Mouse (Mus musculus) embryo, embryonic 10 days (tissue): ENCODE data around the gene Atp8b4.

Source experiments
- DNase-seq: peaks from one replicate; pipeline ENCODE4 v3.0.0-alpha.2; 2015; ENCODE audit warnings: low spot score

Atp8b4 gene

GRCm38 (mm10) chr2:126432481-126433066, 67.9 kb downstream of the Atp8b4 start:
- DNase-seq = no peak

GRCm38 (mm10) chr2:126429282-126429681, 71.2 kb downstream of the Atp8b4 start:
- peak; percentile 86 for DNase-seq

- DNase-seq = no peak
Measured at GRCm38 (mm10) chr2:126425223-126425622, 75.3 kb downstream of the Atp8b4 start.

DNA sequence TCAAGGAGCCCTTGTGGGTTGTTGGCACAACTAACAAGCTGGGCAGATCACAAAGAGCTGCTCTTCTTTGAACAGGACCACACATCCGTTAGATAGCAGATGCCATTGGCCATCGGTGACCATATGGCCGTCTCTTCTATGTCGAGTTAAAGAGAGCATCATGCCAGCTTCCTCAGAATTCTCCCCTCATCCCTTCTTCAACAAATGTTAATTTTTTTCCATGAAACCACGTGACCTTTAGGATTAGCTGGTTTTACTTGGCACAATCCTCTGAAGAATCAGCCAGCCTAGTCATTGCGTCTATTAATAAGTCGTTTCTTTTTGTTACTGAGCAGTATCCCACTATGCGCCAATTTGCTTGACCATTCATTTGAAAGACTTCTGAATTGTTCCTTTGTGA, 75.8 kb downstream of the Atp8b4 start:
- no peak for DNase-seq

GRCm38 (mm10) chr2:126420901-126421300, 79.6 kb downstream of the Atp8b4 start:
- DNase-seq = no peak

DNA sequence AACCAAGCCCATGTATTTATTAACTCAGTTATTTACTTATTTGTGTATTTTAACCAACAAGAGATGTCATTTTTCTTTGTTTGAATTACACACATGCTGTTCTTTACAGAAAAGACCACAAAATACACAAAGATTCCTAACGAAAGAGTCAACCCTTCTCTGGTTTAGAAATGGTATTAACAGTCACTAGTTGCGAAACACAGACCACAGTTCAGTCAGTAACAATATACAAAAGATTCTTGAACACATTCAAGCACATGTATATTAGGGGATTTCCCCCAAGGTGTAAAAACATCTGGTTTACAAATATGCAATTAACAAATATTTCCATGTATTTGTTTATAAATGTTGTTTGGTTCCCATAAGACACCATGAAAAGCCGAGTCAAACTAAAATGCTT, 81.6 kb downstream of the Atp8b4 start:
- no peak for DNase-seq

DNA sequence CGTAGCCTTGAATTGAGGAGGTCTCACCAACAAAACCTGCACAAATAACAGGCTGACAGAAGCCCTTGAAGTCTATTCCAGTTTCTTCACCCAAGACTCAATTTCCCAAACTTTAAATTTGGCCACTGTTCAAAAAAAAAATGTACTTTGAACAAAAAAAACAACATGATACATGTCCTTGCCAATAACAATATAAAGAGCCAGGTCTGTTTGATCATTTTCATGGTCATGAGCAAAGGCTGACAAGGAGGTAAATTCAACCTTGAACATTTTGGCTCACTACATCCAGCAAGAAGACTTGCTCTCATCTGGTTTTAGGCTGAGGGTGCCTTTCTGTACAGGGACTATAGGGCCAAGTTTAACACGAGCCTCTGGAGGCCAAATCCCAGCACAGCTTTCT, 83.7 kb downstream of the Atp8b4 start:
- no peak for DNase-seq

DNA sequence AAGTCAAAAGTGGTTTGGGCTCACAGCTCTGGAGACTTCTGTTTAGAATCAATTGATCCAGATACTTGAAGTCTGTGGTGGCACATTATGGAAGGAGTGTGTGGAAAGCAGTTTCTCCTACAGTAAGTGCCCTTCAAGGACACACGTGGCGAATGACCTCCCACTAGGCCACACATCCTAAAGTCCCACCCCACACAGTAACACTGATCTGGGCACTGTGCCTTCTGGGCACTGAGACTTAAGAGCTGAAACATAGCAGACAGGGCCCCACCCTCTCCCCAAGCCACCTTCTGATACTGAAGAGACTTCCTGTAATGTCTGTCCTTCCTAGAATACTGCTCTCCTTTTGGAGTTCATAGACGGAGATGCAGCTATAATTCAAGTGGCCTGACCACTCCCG, 84.5 kb downstream of the Atp8b4 start:
- no peak for DNase-seq

- no peak for DNase-seq
Measured at GRCm38 (mm10) chr2:126412759-126413158, 87.7 kb downstream of the Atp8b4 start.

GRCm38 (mm10) chr2:126399454-126399853, 101.0 kb downstream of the Atp8b4 start:
- DNase-seq = no peak

DNA sequence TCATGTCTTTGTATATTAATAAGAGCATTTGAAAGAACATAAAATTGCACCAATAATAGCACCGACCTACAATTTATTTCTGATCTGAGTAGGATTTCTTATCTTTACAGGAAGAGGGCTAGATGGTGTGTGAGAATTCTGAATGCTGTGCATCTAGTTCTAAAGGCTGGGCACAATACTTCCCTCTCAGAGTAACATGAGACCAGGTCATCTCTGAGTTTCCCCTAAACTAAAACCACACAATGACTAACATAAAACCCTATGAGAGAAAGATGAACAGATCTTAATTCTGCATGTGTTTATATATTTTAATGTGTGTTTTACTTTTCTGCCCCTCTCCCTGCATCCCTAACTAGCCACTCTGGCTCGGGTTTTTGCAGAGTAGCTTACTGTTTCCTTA, 101.5 kb downstream of the Atp8b4 start:
- no peak for DNase-seq

DNA sequence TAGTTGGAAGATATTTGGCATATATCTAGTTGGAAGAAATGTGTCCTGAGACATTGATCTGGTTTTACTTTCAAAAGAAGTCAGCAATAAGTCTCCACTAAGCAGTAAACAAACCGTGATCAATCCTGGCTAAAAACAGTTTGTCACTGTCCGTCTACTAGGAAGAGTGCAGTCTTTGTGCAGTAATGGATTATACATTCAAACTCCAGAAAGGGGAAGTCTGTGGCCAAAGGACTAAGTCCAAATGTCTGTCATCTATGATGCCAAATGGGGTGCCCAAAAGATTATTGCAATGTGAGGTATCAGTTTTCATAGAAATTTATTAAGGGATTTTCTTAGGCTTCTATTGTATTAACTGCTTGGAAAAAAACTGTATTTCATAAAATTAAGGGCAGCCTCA, 102.3 kb downstream of the Atp8b4 start:
- no peak for DNase-seq

DNA sequence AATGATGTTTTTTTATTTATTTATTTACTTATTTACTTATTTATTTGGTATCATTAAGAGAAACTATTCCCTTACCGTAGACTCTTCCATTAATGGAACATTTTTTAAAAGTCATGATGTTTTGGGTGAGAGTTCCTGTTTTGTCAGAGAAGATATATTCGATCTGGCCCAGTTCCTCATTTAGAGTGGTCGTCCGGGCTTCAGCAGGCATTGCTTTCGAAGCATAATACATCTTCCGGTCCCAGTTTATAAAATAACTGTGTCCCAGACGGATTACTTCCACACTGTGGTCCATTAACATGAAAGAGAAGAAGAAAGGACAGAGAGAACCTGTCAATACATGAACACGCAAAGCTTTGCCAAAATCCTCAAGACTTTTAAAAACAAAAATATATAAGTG, 103.0 kb downstream of the Atp8b4 start:
- DNase-seq = no peak

- DNase-seq = no peak
Measured at GRCm38 (mm10) chr2:126394924-126395323, 105.5 kb downstream of the Atp8b4 start.

DNA sequence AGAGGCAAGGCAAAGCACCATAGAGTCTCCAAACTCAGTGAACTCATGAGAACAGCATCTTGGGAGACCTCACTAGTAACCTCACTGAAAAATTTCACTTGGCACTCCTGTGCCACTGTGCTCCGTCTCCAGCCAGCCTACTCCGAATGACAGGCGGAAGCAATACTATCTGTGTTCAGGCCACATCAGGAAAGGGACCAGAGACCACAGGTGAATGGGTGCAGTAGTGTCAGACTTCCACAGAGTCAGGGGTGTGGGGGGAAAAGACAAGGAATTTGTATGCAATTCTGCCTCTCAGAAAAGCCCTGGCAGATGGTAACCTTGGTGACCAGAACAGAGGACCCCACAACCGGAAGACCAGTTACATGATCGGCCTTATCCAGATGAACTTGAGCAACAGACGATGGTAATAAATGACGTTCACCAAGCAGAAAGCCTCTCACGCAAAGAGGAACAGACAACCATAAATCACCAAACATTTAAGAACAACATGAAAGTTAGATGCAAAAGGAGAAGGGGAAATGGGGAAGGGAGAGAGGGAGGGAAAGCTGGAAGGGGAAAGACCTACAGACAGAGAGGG, 112.9 kb downstream of the Atp8b4 start:
- no peak for DNase-seq

GRCm38 (mm10) chr2:126386056-126386455, 114.4 kb downstream of the Atp8b4 start:
- no peak for DNase-seq

GRCm38 (mm10) chr2:126380300-126380699, 120.2 kb downstream of the Atp8b4 start:
- no peak for DNase-seq

- no peak for DNase-seq
Measured at GRCm38 (mm10) chr2:126371634-126372033, 128.8 kb downstream of the Atp8b4 start.

- peak; percentile 2 for DNase-seq
Measured at GRCm38 (mm10) chr2:126369815-126370214, 130.7 kb downstream of the Atp8b4 start.

GRCm38 (mm10) chr2:126363745-126364725, 136.4 kb downstream of the Atp8b4 start:
- DNase-seq = no peak

DNA sequence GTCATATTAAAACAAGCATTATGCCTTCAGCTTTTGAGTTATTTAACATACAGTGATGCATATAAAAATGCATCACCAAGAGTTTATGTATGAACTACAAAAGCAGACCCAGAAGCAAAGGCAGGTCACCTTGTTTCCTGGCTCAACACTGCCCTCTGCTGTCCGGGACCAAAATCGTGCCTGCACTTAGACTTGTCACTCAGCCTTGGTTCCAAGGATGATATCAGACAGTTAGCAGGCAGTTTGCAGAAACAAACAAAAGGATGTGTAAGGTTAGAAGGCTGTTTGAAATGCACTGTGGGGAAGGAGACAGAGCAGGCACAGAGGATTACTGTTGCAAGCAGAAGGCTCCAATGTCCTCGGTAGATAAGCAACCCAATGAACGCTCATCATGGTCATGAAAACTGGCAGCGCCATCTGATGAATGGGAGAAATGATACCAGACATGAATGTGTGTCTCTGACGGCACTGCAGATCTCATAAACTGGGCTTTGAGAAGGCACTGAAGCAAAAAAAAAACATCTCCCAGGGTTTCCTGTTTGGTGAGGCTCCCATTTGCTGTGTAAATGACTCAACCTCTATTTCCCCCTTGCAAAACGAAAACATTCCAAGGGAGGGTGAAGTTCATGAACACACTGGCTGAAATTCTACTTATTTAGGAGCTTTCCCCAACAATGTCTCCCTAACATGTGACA, 137.3 kb downstream of the Atp8b4 start:
- peak; percentile 89 for DNase-seq

GRCm38 (mm10) chr2:126361131-126361810, 139.2 kb downstream of the Atp8b4 start:
- DNase-seq = peak; percentile 24
